Mouse (Mus musculus) heart, embryonic 15.5 days (tissue): ENCODE measurements around the gene Gpn2. TPM values are rescaled to one million over a fixed set of nuclear protein-coding genes. Genes with fewer than 3 reads are reported as not detected.

Source experiments
- ATAC-seq: fragments of 200-750 bp; cut with Nextera tagmentation; replicated peaks from 2 replicates; pipeline ENCODE4 v1.8.0; 2017; ENCODE audit warnings: low read depth, moderate TSS enrichment; ENCODE audit not compliant: insufficient number of reproducible peaks, insufficient read depth, low FRiP score
- H3K27ac ChIP-seq: fragments of 300-500 bp; sonication (generic); 2 replicates; pipeline ENCODE4 v1.5.1; 2015; ENCODE audit warnings: mild to moderate bottlenecking, inconsistent platforms
- H3K27me3 ChIP-seq: fragments of 300-500 bp; sonication (generic); 2 replicates; pipeline ENCODE4 v1.6.1; 2015; ENCODE audit warnings: inconsistent platforms
- H3K36me3 ChIP-seq: fragments of 300-500 bp; sonication (generic); 2 replicates; pipeline ENCODE4 v1.6.1; 2015; ENCODE audit warnings: mild to moderate bottlenecking, inconsistent platforms
- H3K4me1 ChIP-seq: fragments of 300-500 bp; sonication (generic); replicated peaks from 2 replicates; pipeline ENCODE4 v1.6.1; 2015; ENCODE audit warnings: inconsistent platforms
- H3K4me2 ChIP-seq: fragments of 300-500 bp; sonication (generic); 2 replicates; pipeline ENCODE4 v1.6.1; 2015; ENCODE audit warnings: inconsistent platforms, mild to moderate bottlenecking, moderate library complexity
- H3K4me3 ChIP-seq: fragments of 300-500 bp; sonication (generic); 2 replicates; pipeline ENCODE4 v1.5.1; 2015; ENCODE audit warnings: mild to moderate bottlenecking, inconsistent platforms
- H3K9ac ChIP-seq: fragments of 300-500 bp; sonication (generic); 2 replicates; pipeline ENCODE4 v1.6.1; 2015; ENCODE audit warnings: mild to moderate bottlenecking, inconsistent platforms
- H3K9me3 ChIP-seq: fragments of 300-500 bp; sonication (generic); replicated peaks from 2 replicates; pipeline ENCODE4 v1.6.1; 2016; ENCODE audit warnings: inconsistent platforms
- WGBS: fragments of 180-500 bp; shearing (Covaris S2); methylation state at CpG from one replicate; pipeline ENCODE4 v1.1.7; 2015; ENCODE audit warnings: mixed read lengths; 5-methylcytosine and 5-hydroxymethylcytosine counted together
- polyA plus RNA-seq: library from polyadenylated mRNA; unstranded; fragments of >200 nt; fragmentation: Nextera tagmentation; extraction: Ambion mirVana; gene quantifications from 2 replicates; pipeline ENCODE4 v1.2.1, GENCODE M21; 2015

The Gpn2 gene
- 10.4 and 11.8 TPM in 2 replicates for polyA plus RNA-seq

DNA sequence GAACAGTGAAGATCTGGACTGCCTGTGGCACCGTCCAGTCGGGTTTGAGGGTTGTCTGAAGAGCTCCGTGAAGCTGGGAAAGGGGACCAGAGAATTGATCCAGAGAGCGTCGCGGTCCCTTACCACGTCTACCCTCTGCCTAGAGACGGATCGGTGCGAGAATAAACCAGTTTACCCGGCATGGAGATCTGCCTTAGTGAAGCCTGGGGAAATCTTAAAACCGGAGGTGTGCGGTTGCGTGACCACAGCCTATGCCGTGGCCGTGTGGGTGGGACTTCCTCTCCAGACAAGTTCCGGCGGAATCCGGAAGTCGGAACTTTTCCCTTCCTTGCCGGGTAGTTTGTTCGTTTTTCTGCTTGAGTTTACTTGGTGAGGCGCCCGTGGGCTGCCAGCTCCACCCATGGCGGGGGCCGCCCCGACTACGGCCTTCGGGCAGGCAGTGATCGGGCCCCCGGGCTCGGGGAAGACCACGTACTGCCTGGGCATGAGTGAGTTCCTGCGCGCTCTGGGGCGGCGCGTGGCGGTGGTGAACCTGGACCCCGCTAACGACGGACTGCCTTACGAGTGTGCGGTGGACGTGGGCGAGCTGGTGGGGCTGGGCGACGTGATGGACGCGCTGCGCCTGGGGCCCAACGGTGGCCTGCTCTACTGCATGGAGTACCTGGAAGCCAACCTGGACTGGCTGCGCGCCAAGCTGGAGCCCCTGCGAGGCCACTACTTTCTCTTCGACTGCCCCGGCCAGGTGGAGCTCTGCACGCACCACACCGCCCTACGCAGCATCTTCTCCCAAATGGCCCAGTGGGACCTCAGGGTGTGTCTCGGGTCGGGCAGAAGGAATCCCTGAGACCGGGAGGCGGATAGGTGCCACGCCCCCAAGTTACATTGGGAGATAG, at the start of gene Gpn2:
TSS of gene Gpn2 (plus strand) at position 304 of the 893 bp plus-strand sequence.
- Histone ChIP-seq H3K9me3 (no peaks in the 10 kb centered on the region), H3K4me3 (peak within 1 kb of the TSS; percentile 82), H3K4me2 (peak within 1 kb of the TSS; percentile 100), H3K27me3 (no peaks in the 10 kb centered on the region), H3K36me3 (peaks cover 40% of the 10 kb centered on the region), H3K9ac (peak within 1 kb of the TSS; percentile 88), H3K4me1 (peaks cover 13% of the 10 kb centered on the region), H3K27ac (peak within 1 kb of the TSS; percentile 83)
- 2% methylated on average over 65 of the region's 65 CpGs for WGBS
- ATAC-seq: peak; percentile 82

DNA sequence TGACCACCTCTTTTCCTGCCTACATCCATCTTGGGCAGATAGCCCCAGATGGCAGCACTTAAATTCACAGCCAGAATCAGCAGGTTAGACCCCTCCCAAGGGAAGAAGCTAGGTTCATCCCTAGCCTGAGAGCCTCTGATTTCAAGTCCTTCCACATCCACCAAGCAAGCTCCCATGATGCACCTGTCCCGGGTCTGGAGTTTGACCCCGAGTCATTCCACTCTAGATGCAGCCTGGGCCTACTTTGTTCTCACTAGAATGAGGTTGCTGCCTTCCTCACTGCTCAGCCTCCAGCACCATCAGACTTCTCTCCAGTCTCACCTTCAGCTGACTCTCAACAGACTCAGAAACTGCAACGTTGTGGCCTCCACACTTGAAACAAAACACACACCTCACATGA, 48.1 kb upstream of the Gpn2 start:
- H3K27me3 ChIP-seq: no peaks in the 10 kb centered on the region
- H3K4me2 ChIP-seq: no peak overlapping the region
- peaks cover 79% of the 10 kb centered on the region for H3K36me3 ChIP-seq
- no peaks in the 10 kb centered on the region for H3K4me1 ChIP-seq
- H3K27ac ChIP-seq: no peak overlapping the region
- no peaks in the 10 kb centered on the region for H3K9me3 ChIP-seq
- no peak overlapping the region for H3K4me3 ChIP-seq
- no peak for ATAC-seq
- no peak overlapping the region for H3K9ac ChIP-seq
- 81% methylated on average over 3 of the region's 3 CpGs for WGBS

DNA sequence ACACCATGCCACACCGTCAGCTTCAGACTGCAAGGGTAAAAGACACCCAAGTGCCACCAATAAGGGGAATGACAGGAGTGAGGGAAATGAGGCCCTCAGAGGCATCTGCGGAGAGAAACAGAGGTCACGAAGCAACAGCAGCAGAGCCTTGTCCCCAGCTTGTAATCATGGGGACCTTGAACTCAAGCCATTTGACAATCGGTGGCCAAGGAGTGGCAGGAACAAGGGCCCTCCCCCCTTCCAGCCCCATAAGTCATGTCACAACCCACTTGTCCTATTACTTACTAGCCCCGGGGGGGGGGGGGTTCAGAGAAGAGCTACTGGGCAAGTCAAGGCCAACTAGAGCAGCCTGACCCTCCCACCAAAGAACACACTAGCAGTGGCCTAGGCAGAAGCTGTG, 47.5 kb upstream of the Gpn2 start:
- Histone ChIP-seq H3K27me3 (no peaks in the 10 kb centered on the region), H3K4me3 (no peak overlapping the region), H3K4me1 (no peaks in the 10 kb centered on the region), H3K4me2 (no peak overlapping the region), H3K27ac (no peak overlapping the region), H3K36me3 (peaks cover 77% of the 10 kb centered on the region), H3K9me3 (no peaks in the 10 kb centered on the region), H3K9ac (no peak overlapping the region)
- 93% methylated on average over 5 of the region's 5 CpGs for WGBS
- ATAC-seq: no peak; the same call in 1 of the 2 replicates

GRCm38 (mm10) chr4:133545272-133546231, 38.6 kb upstream of the Gpn2 start, which contains the start of gene Nudc:
Gene Nudc, minus strand, starts transcription at chr4:133545996.
- under 1% methylated on average over 74 of the region's 77 CpGs for WGBS
- peak; percentile 98 for ATAC-seq

DNA sequence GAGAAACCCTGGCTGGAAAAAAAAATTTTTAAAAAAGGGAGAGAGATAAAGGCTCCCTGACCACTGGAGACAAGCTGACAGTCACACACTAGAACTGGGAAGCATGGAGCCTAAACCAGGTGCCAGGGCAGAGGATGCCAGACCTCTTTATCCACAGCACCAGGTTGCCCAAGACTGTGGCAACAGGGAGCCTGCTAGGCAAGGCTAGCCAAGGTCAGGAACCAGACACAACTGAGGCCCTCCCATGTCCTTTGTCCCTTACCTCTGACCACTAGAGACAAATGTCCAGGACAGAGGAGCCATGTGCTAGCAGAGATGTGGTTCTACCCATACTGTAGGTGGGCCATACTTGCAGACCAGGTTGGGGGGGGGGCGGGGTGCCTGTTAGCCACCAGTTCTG, 32.1 kb upstream of the Gpn2 start:
- H3K4me1 ChIP-seq: peaks cover 13% of the 10 kb centered on the region
- no peaks in the 10 kb centered on the region for H3K36me3 ChIP-seq
- H3K4me2 ChIP-seq: no peak overlapping the region
- ATAC-seq: no peak
- H3K4me3 ChIP-seq: no peak overlapping the region
- H3K9ac ChIP-seq: no peak overlapping the region
- 67% methylated on average over 1 of the region's 1 CpGs for WGBS
- H3K9me3 ChIP-seq: no peaks in the 10 kb centered on the region
- peaks cover 7% of the 10 kb centered on the region; the same call in 1 of the 2 replicates for H3K27me3 ChIP-seq
- H3K27ac ChIP-seq: no peak overlapping the region

More at GRCm38 (mm10) chr4:133545272-133546231, 38.6 kb upstream of the Gpn2 start, which contains the start of gene Nudc:
- H3K9ac ChIP-seq: peak within 1 kb of the TSS; percentile 90
- H3K9me3 ChIP-seq: no peaks in the 10 kb centered on the region
- H3K27ac ChIP-seq: peak within 1 kb of the TSS; percentile 68
- H3K4me2 ChIP-seq: peak within 1 kb of the TSS; percentile 82
- H3K4me1 ChIP-seq: peaks cover 14% of the 10 kb centered on the region
- H3K27me3 ChIP-seq: no peaks in the 10 kb centered on the region
- H3K36me3 ChIP-seq: peaks cover 13% of the 10 kb centered on the region; the same call in 1 of the 2 replicates
- H3K4me3 ChIP-seq: peak within 1 kb of the TSS; percentile 85

DNA sequence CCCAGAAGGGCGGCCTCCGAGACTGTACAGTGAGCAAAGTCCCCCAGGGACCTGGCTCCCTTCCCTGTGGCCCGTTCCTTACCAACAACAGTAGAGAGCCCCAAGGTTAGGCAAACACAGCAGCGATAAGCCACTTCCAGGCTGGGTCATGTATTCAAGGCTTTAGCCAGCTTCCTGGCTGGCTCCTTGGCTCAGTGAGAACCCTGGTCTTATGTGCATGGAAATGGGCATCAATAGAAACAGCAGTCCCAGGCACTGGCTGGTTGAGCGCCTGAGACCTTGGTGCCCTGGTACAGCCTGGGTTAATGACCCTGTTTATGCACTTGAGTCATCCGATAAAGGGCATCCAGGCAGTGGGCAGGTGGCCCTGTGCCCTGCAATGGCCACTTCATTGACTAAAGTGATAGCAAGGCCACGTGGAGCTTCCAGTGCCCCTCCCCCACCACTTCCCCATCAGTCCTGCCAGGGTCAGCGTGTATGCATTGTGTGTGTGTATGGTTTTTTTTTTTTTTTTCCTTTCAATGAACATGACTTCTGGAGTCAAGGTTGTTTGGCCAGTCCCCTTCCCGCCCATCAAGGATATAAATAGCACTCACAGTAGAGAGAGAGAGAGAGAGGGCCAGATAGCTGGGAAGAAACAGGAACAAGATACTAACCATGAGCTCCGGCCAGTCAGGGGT, 31.3 kb upstream of the Gpn2 start, which contains the start of gene Nr0b2:
TSS of gene Nr0b2 (plus strand) at position 609 of the 680 bp plus-strand sequence.
- peak within 1 kb of the TSS; percentile 67 for H3K4me2 ChIP-seq
- no peaks in the 10 kb centered on the region for H3K36me3 ChIP-seq
- 45% methylated on average over 10 of the region's 10 CpGs for WGBS
- H3K4me3 ChIP-seq: peak within 1 kb of the TSS; percentile 48
- peak; percentile 76; the same call in 1 of the 2 replicates for ATAC-seq
- peaks cover 7% of the 10 kb centered on the region; the same call in 1 of the 2 replicates for H3K27me3 ChIP-seq
- H3K9ac ChIP-seq: peak within 1 kb of the TSS; percentile 64
- peak within 1 kb of the TSS; percentile 87 for H3K27ac ChIP-seq
- no peaks in the 10 kb centered on the region for H3K9me3 ChIP-seq
- peaks cover 13% of the 10 kb centered on the region for H3K4me1 ChIP-seq

- peak overlapping the region; percentile 87 for H3K27ac ChIP-seq
- no peaks in the 10 kb centered on the region for H3K9me3 ChIP-seq
- H3K27me3 ChIP-seq: peaks cover 7% of the 10 kb centered on the region; the same call in 1 of the 2 replicates
- H3K4me1 ChIP-seq: peaks cover 13% of the 10 kb centered on the region
- H3K9ac ChIP-seq: peak overlapping the region; percentile 64
- 50% methylated on average over 19 of the region's 19 CpGs for WGBS
- no peaks in the 10 kb centered on the region for H3K36me3 ChIP-seq
- ATAC-seq: no peak; the same call in 1 of the 2 replicates
- H3K4me2 ChIP-seq: peak overlapping the region; percentile 67
- H3K4me3 ChIP-seq: peak overlapping the region; percentile 48
Measured at GRCm38 (mm10) chr4:133553448-133554330, 30.5 kb upstream of the Gpn2 start.

DNA sequence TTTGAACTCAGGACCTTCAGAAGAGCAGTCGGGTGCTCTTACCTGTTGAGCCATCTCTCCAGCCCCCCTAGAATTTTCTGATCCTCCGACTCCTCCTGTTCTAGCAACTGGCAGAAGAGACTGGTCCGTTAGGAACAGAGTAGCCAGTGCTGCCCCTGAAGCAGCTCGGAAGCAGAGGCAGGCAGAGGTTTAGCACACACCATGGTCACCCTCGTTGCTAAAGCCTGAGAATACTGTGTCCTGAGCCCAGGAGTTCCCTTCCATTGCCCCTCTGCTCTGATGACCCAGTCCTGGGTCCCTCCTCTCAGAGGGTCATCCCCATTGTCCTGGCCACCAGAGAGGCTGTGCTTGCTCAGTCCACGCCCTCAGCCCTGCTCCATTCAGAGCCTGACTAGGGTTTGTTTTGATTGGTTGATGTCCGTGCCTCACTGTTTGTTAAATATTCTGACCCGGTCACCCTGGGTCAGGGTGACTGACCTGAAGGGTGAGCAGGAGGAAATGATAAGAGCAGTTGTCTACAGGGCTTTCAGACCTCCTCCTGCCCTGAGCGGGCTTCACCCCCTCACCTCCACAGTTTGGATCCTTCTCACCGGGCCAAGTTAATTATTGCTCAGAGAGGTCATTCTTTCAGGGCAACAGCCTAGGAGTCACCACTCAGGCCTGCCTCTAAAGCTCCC, 27.0 kb upstream of the Gpn2 start:
- 47% methylated on average over 10 of the region's 10 CpGs for WGBS

GRCm38 (mm10) chr4:133559846-133560245, 24.3 kb upstream of the Gpn2 start:
- H3K9me3 ChIP-seq: no peaks in the 10 kb centered on the region
- no peak overlapping the region for H3K9ac ChIP-seq
- no peak overlapping the region for H3K4me3 ChIP-seq
- WGBS: 64% methylated on average over 4 of the region's 4 CpGs
- H3K27ac ChIP-seq: no peak overlapping the region
- H3K4me1 ChIP-seq: no peaks in the 10 kb centered on the region
- no peaks in the 10 kb centered on the region for H3K27me3 ChIP-seq
- no peaks in the 10 kb centered on the region for H3K36me3 ChIP-seq
- H3K4me2 ChIP-seq: no peak overlapping the region
- ATAC-seq: no peak

More for the DNA sequence above, 27.0 kb upstream of the Gpn2 start:
- Histone ChIP-seq H3K4me1 (peaks cover 13% of the 10 kb centered on the region), H3K27ac (no peak overlapping the region), H3K4me2 (no peak overlapping the region), H3K9me3 (no peaks in the 10 kb centered on the region), H3K36me3 (no peaks in the 10 kb centered on the region), H3K9ac (no peak overlapping the region), H3K27me3 (no peaks in the 10 kb centered on the region), H3K4me3 (no peak overlapping the region)
- no peak for ATAC-seq
